Mouse (Mus musculus) liver, embryonic 14.5 days (tissue): ENCODE results near the gene Olfr1061.

Experiments
- CTCF ChIP-seq: IDR thresholded peaks from 2 replicates; pipeline ENCODE4 v1.5.1; 2016; ENCODE audit warnings: antibody characterized with exemption, low read depth, control low read depth
- EP300 ChIP-seq: IDR thresholded peaks from 2 replicates; pipeline ENCODE4 v1.6.1; 2016; ENCODE audit warnings: antibody characterized with exemption, low read depth

DNA sequence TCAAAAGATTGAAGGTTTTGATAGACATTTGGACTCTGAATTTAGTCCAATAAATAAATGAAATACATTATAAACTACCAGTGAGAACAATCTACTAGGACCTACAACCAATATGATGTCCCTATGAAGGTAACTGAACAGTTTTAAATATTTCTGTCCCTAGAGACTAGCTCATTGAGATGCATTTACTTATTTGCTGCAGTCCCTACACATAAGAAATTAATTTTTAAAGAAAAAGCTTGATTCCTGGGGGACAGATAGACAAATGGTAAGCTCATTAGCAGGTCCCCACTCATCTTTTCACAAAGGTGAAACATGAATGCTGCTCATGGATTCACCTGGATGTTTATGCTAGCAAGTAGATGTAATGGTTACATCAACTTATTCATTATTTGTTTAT is 35.6 kb downstream of the Olfr1061 start, which contains the start of gene Olfr1057:
- TF ChIP-seq CTCF: no peak
- no peak for TF ChIP-seq EP300
